Mouse (Mus musculus) adrenal gland, adult 2 months (tissue): ENCODE data around the gene Rusc2. TPM values are rescaled to one million over a fixed set of nuclear protein-coding genes. Genes with fewer than 3 reads are reported as not detected.

Experiments
- DNase-seq: peaks from one replicate; pipeline ENCODE4 v3.0.0; 2021
- polyA plus RNA-seq: library from polyadenylated mRNA; depleted of rRNA; stranded (reverse); fragments of >200 nt; gene quantifications from 2 replicates; pipeline ENCODE4 v1.2.3, GENCODE M21; 2012
- total RNA-seq, 2 experiments: library from RNA; stranded (reverse); gene quantifications; 2 replicates each; pipeline ENCODE4 v1.2.3; 2021

Rusc2 gene
- total and polyA plus RNA-seq, 3 experiments = 37.9 to 44.3 (median 38.0) TPM

DNA sequence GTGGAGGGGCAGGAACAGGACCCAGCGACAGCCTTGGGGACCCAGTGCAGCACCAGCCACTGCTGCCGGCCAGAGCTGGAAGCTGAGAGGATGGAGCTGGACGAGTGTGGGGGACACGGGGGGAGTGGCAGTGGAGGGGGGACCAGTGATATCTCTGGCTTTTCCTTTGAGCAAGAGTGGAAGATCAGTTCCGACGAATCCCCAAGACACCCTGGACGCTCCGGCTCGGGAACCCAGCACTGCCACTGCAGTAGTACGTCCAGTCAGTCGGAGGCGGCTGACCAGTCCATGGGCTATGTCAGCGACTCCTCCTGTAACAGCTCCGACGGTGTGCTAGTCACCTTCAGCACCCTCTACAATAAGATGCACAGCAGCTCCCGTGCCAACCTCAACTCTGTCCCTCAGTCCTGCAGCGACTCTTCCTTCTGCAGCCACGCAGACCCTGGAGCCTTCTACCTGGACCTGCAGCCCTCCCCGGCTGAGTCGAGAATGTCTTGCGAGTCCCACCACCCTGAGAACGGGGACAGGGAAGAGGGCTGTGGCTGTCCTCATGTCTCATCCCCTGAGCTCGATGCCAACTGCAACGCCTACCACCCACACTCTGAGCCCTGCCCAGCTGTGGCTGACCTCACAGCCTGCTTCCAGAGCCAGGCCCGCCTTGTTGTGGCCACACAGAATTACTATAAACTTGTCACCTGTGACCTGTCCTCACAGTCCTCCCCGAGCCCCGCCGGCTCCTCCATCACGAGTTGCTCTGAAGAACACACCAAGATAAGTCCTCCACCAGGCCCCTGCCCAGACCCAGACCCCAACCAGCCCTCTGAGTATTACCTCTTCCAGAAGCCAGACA lies 33.7 kb downstream of the Rusc2 start:
- no peak for DNase-seq

DNA sequence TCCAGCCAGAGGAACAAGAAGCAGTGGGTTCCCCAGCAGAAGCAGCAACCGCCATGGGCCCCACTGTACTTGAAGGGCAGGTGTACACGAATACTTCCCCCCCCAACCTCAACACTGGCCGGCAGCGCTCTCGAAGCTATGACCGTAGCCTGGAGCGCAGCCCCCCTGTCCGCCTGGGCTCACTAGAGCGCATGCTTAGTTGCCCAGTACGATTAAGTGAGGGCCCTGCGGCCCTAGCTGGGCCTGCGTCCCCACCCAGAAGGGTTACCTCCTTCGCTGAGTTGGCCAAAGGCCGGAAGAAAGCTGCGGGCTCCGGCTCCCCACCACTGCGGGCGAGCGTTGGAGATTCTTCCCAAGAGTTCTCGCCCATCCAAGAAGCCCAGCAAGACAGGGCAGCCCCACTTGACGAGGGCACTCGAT lies 34.3 kb downstream of the Rusc2 start:
- DNase-seq = no peak

DNA sequence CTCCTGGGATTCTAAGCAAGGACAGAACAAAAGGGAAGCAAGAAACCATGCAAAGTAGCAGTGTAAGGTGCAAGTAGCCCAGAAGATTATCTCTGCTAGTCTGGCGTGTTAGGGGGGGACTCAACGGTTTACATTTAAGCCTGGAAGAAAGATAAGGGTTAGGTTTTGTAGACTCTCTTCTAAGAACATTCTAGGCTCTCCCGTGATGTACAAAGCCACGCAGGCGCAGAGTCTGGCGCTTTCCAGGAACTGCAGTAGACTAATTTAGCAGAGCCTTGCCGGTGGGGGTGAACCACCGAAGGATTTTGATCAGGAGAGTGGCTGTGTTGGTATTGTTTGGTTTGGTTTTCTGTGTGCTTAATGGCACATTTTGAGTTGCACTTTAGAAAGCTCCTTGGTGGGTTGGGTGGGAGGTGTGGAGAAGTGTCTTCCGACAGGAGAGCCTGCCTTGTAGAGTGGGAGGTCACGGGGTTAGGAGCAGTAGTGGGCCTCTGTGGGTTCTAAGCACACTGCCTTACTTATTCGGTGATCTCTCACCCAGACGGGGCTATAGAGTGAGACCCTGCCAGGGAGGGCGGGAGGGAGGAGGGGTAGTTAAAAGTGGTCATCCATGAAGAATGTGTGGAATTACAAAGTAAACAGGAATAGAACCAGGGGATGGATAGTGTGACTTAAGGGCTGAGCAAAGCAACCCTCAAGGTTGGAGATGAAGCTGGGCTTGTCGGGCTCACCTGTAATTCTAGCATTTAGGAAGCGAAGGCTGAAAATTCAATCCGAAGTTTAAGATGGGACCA lies 35.7 kb downstream of the Rusc2 start:
- DNase-seq = no peak

DNA sequence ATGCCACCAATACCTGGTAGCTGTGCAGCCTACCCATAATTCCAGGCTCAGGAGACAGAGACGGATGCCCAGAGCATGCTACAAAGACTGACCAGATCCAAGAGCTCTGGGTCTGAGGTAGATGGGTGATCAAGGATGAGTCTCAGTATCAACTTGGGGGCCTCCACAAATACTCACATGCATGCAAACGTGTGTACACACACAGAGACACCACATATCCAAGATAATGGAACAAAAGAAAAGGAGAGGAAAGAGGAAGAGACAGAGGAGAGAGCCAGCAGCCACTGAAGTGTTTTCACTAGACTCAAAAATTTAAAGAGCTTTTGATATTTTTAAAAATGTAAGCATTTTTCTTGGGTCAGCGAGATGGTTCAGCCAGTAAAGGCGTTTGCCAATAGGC lies 36.7 kb downstream of the Rusc2 start:
- DNase-seq = no peak

DNA sequence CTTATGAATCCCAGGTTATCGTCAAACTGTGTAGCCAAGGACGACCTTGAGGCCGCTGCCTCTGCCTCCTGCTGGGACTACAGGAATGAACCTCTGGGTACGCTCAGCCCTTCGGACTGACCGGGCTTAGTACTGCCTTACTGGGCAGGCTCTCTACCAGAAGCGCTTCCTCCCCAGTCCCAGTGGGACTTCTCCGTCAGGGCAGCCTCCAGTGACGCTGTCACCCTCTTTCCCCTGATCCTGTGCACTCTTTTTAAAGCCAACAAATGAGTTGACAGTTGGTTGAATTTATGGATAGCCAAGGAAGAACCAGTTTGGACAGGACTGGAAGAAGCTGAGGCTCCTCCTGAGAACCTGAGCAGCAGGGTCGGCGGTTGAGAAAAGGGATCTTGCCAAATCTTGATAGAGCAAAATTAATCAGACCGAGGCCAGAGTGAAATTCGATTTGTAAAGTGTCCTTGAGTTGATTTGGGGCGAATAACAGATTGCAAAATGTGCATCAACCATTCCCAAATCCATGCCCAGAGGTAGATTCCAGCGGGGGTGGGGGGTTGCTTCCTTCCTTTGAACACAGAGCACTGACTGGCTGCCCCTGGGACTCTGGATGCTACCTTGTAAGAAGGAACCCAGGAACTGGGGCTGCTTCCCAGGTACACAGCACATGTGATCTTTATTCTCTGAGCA lies 37.3 kb downstream of the Rusc2 start:
- peak; percentile 70 for DNase-seq

DNA sequence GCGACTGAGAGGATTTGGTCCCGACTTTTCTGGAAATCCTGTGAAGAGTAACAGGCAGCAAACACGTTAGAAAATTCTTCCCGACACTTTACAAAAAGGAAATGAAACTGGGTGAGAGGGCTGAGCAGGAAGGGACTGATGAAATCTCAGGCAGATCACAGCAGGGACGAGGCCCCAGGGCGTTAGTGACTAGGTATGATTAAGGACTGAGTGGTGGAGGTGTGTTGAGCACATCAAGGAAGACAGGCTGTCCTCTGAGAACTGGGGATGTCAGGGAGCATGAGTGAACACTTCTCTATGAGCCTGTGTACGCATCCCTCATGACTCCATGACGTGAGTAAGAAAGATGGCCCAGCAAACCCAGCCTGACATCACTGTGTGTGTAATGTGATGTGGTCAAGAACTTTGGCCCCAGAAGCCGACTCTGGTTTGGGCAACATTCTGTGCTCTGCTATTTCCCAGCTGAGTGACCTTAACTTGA lies 38.1 kb downstream of the Rusc2 start:
- peak; percentile 42 for DNase-seq

DNA sequence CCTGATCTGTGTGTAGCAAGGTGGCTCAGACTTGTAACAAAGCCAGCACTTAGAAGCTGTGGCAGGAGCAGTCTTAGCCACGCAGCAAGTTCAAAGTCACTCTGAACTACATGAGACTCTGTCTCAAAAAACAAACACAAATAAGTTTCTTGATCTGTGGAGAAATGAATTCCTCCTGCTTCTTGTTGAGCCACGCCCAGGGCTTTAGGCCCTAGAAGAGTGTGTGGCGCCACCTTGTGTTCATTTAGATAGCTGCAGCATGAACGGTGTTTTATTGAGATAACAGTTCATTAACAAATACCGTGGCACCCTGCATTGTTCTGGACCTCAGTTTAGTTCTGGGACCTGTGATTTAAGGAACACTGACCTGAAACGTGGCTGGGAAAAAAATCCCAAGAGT lies 38.5 kb downstream of the Rusc2 start:
- peak; percentile 78 for DNase-seq

DNA sequence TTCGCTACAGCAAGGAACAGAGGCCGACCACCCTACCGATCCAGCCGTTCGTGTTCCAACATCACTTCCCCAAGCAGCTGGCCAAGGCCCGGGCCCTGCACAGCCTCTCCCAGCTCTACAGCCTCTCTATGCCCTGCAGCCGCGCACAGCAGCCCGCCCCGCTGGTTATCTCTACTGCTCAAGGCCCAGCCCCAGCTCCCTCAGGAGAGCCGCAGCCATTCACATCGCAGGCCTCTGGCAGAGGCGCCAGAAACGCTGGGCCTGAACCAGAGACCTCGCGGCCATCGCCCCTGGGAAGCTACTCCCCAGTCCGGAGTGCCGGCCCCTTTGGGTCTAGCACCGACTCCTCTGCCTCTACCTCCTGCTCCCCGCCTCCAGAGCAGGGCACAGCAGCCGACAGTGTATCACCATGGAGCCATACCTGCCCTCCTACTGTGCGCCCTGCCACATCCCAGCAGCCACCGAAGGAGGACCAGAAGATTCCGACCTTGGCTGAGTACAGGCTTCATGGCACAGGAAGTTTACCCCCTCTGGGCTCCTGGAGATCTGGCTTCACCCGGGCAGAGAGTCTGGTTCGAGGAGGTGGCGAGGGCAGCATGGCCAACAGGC lies 40.0 kb downstream of the Rusc2 start:
- DNase-seq = no peak

DNA sequence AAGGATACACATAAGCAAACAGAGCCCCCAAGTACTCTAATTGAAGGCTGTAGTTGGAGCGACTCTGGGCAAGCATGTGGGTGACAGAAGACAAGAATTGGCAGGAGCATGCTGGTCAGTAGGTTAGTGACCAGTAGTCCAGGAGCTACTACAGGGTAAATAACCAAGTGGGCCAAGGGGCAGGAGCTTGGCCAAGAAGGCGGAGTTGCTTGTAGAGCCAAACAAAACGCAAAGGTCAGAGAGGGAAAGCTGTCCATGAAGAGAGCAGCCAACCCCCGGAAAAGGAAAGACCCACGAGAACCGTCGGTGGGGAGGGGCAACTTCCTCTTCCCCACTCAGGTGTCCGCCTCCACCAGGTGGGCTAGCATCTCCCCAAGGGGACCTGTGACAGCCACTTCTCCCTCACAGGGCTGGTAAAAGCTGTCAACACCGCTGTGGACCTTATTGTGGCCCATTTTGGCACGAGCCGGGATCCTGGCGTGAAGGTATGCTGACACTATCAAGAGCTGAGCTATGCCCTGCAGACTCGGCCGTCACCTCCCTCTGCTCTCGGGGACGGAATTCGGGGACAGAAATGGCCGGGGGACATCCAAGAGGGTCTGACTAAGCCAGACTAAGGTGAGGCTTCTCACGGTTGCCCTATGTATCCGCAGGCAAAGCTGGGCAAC lies 41.6 kb downstream of the Rusc2 start:
- peak; percentile 66 for DNase-seq

DNA sequence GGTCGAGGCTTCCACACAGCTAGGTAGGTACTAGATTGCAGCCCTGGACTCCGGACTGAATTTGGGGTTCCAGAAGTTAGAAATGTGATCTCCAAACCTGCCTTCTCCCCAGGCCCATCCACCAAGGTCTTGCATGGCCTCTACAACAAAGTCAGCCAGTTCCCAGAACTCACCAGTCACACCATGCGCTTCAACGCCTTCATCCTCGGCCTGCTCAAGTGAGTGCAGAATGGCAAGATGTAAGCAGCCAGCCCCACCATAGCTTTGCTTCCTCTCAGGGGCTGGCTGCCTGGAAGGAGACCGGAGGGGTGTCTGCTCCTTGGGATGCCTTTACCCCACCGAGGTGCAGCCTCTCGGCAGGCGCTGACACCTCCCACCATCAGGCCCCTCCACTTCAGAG lies 42.3 kb downstream of the Rusc2 start:
- no peak for DNase-seq

DNA sequence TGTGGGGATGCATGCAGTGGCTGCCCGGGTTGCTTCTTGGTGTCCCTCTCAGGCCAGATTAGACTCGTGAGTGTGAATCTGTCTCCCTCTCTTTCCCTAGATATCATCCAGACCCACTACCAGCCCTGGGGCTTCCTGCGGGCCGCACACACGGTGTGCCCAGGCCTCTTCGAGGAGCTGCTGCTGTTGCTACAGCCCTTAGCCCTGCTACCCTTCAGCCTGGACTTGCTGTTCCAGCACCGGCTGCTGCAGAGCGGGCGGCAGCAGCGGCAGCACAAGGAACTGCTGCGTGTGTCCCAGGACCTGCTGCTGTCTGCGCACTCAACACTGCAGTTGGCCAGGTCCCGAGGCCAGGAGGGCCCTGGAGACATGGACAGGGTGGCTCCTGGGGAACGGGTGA lies 43.4 kb downstream of the Rusc2 start:
- DNase-seq = no peak

DNA sequence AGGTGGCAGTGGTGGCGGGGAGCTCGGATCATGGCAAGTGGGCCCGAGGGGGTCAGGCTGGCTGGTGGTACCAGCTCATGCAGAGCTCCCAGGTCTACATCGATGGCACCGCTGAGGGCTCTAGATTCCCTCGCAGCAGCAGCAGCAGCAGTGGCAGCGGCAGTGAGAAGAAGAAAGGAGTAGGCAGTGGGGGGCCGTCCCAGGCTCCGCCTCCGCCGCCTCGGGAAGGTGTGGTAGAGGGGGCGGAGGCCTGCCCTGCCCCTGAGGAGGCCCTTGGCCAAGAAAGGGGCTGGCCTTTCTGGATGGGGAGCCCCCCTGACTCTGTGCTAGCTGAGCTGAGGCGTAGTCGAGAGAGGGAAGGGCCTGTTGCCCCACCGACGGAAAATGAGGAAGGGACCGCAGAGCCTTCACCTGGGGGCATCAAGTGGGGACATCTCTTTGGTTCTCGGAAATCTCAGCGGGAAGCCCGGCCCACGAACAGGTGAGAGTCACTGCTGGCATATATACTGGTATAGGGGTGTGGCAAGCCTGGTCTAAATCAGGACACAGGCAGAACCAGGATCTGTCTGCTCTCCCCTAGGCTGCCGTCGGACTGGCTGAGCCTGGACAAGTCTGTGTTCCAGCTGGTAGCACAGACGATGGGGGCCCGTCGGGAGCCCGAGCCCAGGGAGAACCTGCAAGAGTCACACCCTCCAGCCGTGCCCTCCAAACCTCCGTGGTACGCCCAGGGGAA lies 44.0 kb downstream of the Rusc2 start:
- DNase-seq = no peak

DNA sequence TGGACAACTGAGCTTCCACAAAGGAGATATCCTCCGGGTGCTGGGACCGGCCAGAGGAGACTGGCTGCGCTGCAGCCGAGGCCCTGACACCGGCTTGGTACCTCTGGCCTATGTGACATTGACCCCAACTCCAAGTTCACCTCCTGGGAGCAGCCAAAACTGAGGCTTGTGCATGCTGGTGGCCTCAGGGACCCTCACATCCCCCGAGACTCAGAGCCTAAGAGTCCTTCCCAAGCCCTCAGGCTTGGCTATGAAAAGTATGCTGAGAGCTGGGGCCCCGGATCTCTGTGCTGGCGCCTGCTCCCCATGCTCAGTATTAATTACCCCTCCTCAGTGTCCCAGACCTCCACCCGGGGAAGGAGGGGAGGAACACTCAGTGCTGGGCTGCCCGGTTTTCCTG lies 44.7 kb downstream of the Rusc2 start:
- no peak for DNase-seq

DNA sequence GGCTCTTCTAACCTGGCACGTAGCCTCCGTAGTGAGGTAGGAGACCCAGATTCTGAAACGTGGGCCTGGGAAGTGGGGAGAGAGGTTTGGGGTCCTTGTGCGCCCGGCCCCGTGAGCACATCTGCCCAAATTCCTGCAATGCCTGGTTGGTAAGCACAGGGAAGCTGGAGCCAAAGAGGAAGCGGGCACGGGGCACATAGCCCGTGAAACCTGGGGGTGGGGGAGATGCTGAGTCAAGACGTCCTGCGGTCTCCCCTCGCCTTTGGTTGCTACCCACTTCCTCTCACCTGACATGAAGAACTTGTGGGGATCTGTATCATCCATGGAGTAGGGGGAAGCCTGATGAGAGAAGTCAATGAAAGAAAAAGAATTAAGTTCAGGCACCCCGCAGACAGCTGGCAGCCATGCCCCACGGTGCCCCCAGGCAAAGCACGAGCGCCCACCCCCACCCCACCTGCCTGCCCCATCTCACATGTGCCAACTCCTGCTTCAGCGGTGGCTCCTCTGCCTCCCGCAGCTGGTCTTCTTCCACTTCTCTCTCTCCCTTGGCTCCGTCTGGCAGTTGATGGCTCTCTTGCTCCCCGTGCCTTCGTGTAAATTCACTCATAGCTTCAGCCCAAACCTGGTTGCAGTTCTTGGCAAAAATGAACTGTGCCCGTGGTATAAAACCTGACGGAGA lies 45.9 kb downstream of the Rusc2 start:
- DNase-seq = no peak

DNA sequence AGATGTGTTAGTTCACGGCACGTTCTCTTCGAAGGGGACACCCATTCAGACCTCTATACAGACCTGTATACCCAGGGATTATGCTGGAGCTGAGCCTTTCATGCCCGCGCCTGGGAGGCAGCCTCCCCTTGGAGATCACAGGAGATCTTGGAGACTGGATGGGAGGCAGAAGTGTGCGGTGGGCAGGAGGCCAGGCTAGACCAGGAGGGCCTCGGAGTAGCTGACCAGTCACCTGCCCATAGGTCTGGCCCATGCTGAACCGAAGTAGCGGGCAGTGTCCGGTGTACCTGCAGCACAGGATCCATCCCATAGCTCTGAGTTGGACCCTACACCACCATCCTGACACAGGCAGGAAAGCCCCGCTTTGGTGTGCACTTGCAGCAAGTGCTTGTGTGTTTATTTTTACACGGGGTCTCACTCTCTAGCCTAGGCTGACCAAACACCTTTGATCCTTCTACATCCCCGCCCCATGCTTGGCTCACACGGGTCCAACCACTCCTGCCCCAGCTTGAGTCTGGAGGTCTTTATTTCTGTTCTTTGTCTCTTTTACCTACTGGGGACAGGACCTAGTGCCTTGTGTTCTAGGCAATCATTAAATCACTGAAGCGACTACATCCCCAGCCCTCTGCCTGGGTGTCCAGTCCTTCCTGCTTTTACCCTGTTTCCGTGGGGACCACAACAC lies 46.5 kb downstream of the Rusc2 start:
- no peak for DNase-seq

DNA sequence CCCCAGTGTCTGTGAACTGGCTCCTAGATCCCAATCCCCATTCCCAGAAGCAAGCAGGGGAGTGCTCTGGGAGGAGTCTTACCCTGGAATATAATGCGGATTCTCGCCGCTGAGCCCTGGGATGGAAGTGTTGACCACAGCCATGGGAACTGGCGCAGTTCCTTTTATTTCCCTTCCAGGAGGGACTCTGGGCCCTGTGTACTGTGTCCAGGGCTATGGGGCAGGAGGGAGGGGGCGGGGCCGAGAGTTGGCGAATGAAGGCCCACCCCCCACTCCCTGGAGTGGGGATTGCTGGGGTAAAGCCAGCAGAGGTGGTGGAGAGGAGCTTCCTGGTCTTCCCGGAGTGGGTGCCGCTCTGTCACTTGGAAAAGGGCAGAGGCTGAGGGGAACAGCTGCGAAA lies 47.2 kb downstream of the Rusc2 start, which contains the start of gene Fam166b:
Gene Fam166b (minus strand): TSS at position 189 of the 400 bp plus-strand sequence.
- DNase-seq = no peak

DNA sequence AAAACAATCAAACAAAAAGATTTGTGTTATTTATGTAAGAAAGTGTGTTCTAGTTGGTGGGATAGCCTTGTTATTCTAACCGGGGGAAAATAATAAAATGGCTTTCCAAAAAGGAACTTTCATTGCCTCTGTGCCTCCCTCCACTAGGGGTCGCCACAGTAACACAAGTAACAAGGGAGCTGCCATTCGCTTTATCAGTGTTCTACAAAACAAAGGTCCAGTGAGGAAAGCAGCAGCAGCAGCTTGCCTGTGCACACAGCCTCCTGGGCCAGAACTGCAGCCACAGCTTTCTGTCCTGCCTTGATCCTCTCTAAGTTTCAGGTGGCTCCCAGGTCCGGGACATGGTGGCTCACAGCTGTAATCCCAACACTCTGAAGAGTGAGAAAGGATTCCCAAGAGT lies 49.9 kb downstream of the Rusc2 start:
- peak; percentile 82 for DNase-seq

DNA sequence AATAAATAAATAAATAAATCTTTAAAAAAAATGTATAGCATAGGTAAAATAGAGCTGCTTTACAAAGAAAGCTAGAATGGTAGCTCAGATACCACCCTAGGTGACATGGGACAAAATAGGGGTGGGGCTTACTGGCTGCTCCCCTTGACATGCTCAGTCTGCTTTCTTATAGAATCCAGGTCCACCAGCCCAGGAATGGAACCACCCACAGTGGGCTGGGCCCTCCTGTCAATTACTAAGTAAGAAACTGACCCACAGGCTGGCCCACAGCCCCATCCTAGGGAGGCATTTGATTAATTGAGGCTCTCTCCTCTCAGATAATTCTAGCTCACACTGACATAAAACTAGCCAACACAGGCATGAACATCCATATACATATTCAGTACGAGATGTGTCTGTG lies 51.1 kb downstream of the Rusc2 start:
- no peak for DNase-seq

DNA sequence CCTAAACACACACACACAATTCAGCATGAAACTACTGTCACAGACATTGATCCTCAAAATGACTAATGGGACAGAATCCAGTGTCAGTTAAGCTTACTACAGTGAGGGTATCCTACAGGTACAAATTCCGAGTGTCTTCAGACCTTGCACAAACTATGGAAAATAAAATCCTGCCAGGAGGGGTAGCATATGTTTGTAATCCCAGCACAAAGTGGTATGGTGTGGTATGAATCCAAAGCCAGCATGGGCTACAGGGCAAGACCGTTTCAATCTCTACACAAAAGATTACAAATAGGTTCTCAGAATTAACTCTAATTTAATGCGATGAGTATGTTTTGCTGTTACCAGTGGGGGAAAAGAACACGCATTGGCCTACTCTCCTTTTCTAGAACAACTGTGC lies 59.9 kb downstream of the Rusc2 start, which contains the start of gene Tesk1:
Gene Tesk1 (plus strand): TSS at position 301 of the 400 bp plus-strand sequence.
- DNase-seq = no peak
